Mouse (Mus musculus) stomach, embryonic 16.5 days (tissue): ENCODE measurements around the gene Serpinb1c. TPM values are rescaled to one million over a fixed set of nuclear protein-coding genes. Genes with fewer than 3 reads are reported as not detected.
"Not testable (repeated sequence)": the region's sequence is repeated elsewhere in the genome, so short reads cannot be mapped to it uniquely, and the experiment has no call there.

Experiments
- ATAC-seq: fragments of 200-750 bp; cut with Nextera tagmentation; 2 replicates; pipeline ENCODE4 v1.8.0; 2017; ENCODE audit warnings: moderate number of reproducible peaks, moderate TSS enrichment; ENCODE audit not compliant: insufficient read depth, low FRiP score
- H3K27ac ChIP-seq: fragments of 300-500 bp; sonication (generic); 2 replicates; pipeline ENCODE4 v1.5.1; 2014; ENCODE audit warnings: low read length
- H3K27me3 ChIP-seq: fragments of 300-500 bp; sonication (generic); 2 replicates; pipeline ENCODE4 v1.6.1; 2014; ENCODE audit warnings: low read length, control low read depth, mixed read lengths; ENCODE audit not compliant: control insufficient read depth, insufficient read depth
- H3K36me3 ChIP-seq: fragments of 300-500 bp; sonication (generic); 2 replicates; pipeline ENCODE4 v1.6.1; 2014; ENCODE audit warnings: low read length; ENCODE audit not compliant: control insufficient read depth, insufficient read depth
- H3K4me1 ChIP-seq: fragments of 300-500 bp; sonication (generic); 2 replicates; pipeline ENCODE4 v1.6.1; 2014; ENCODE audit warnings: low read length, control low read depth, mixed read lengths; ENCODE audit not compliant: control insufficient read depth, insufficient read depth
- H3K4me2 ChIP-seq: fragments of 300-500 bp; sonication (generic); 2 replicates; pipeline ENCODE4 v1.6.1; 2014; ENCODE audit warnings: low read depth, low read length, mixed read lengths
- H3K4me3 ChIP-seq: fragments of 300-500 bp; sonication (generic); replicated peaks from 2 replicates; pipeline ENCODE4 v1.5.1; 2014; ENCODE audit warnings: mild to moderate bottlenecking, low read length
- H3K9ac ChIP-seq: fragments of 300-500 bp; sonication (generic); 2 replicates; pipeline ENCODE4 v1.6.1; 2014; ENCODE audit warnings: low read length
- H3K9me3 ChIP-seq: fragments of 300-500 bp; sonication (generic); replicated peaks from 2 replicates; pipeline ENCODE4 v1.6.1; 2016; ENCODE audit warnings: low read length, control low read depth; ENCODE audit not compliant: control insufficient read depth
- WGBS: fragments of 180-500 bp; shearing (Covaris S2); extraction: QIAGEN DNeasy Blood & Tissue Kit; methylation state at CpG from one replicate; pipeline ENCODE4 v1.1.7; 2014; 5-methylcytosine and 5-hydroxymethylcytosine counted together
- polyA plus RNA-seq: library from polyadenylated mRNA; unstranded; fragments of >200 nt; fragmentation: Nextera tagmentation; extraction: Ambion mirVana; gene quantifications from 2 replicates; pipeline ENCODE4 v1.2.1, GENCODE M21; 2015

Gene Serpinb1c
- polyA plus RNA-seq, 1 experiment from 2014 or later = not detected

- Histone ChIP-seq H3K27me3 (no peaks in the 10 kb centered on the region), H3K27ac (peak overlapping the region; percentile 39; the same call in 1 of the 2 replicates), H3K4me2 (no peak overlapping the region), H3K4me3 (no peak overlapping the region), H3K9me3 (no peaks in the 10 kb centered on the region), H3K4me1 (0 out of 2 replicates have a peak, but pooled peaks cover 5% of the 10 kb centered on the region), H3K36me3 (no peaks in the 10 kb centered on the region), H3K9ac (no peak overlapping the region)
- no peak; the same call in 1 of the 2 replicates for ATAC-seq
Measured at GRCm38 (mm10) chr13:32912770-32913380, 14.9 kb upstream of the Serpinb1c start.

DNA sequence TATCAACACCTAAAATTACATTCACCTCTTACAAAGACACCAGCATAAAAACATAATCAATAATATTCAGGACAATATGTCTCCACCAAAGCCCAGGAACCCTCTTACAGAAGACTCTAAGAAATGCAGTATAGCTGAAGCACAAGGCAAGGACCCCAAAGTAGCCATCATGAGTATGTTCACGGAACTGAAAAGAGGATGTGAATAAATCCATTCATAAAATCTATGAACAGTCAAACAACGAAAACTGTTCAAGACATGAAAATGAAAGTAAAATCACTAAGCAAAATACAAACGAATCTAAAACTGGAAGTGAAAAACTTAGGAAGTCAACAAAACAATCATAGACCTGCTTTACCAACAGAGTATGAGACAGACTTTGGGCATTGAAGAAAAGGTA, 10.2 kb upstream of the Serpinb1c start:
- no peak for ATAC-seq
- no peaks in the 10 kb centered on the region for H3K9me3 ChIP-seq
- no peak overlapping the region for H3K27ac ChIP-seq
- H3K36me3 ChIP-seq = no peaks in the 10 kb centered on the region
- H3K4me1 ChIP-seq = 0 out of 2 replicates have a peak, but pooled peaks cover 7% of the 10 kb centered on the region
- H3K27me3 ChIP-seq = no peaks in the 10 kb centered on the region
- H3K9ac ChIP-seq = no peak overlapping the region
- no peak overlapping the region for H3K4me2 ChIP-seq
- WGBS = 72% methylated on average over 3 of the region's 3 CpGs
- no peak overlapping the region for H3K4me3 ChIP-seq

- H3K27ac ChIP-seq = no peak overlapping the region
- WGBS = 30% methylated on average over 8 of the region's 8 CpGs
- H3K4me3 ChIP-seq = no peak overlapping the region
Measured at GRCm38 (mm10) chr13:32903211-32903873, 5.3 kb upstream of the Serpinb1c start.

GRCm38 (mm10) chr13:32902481-32903015, 4.5 kb upstream of the Serpinb1c start:
- no peaks in the 10 kb centered on the region for H3K36me3 ChIP-seq
- H3K9me3 ChIP-seq = no peaks in the 10 kb centered on the region
- no peak for ATAC-seq
- 0 out of 2 replicates have a peak, but pooled peaks cover 3% of the 10 kb centered on the region for H3K4me1 ChIP-seq
- H3K4me2 ChIP-seq = no peak overlapping the region
- WGBS = 10% methylated on average over 4 of the region's 4 CpGs
- no peaks in the 10 kb centered on the region for H3K27me3 ChIP-seq
- no peak overlapping the region for H3K27ac ChIP-seq
- no peak overlapping the region for H3K9ac ChIP-seq
- no peak overlapping the region for H3K4me3 ChIP-seq

More at GRCm38 (mm10) chr13:32903211-32903873, 5.3 kb upstream of the Serpinb1c start:
- no peaks in the 10 kb centered on the region for H3K9me3 ChIP-seq
- no peak overlapping the region for H3K9ac ChIP-seq
- ATAC-seq = peak; percentile 92
- H3K36me3 ChIP-seq = no peaks in the 10 kb centered on the region
- H3K4me1 ChIP-seq = 0 out of 2 replicates have a peak, but pooled peaks cover 3% of the 10 kb centered on the region
- H3K27me3 ChIP-seq = no peaks in the 10 kb centered on the region
- H3K4me2 ChIP-seq = no peak overlapping the region

DNA sequence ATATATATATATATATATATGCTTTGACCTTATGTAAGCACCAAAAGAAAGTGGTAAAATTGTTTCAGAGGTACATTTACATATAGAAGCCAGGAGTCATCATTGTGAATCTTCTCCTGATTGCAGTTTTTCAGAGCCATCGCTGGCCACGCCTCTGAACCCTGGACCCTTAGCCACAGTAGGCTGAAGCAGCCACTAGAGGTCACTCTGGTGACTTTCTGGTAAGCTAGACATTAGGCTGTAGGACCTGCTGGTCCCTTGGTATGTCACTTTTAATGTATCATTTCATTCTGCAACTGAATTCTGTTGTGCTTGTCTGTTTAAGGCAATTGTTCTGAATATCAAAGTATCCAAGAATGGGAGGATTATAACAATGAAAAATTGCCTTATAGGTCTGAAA, 2.6 kb upstream of the Serpinb1c start:
- H3K27ac ChIP-seq = no peak overlapping the region
- 10% methylated on average over 2 of the region's 2 CpGs for WGBS
- H3K36me3 ChIP-seq = no peaks in the 10 kb centered on the region
- H3K4me3 ChIP-seq = no peak overlapping the region
- H3K9ac ChIP-seq = no peak overlapping the region
- H3K27me3 ChIP-seq = no peaks in the 10 kb centered on the region
- H3K4me2 ChIP-seq = no peak overlapping the region
- no peaks in the 10 kb centered on the region for H3K9me3 ChIP-seq
- ATAC-seq = no peak
- H3K4me1 ChIP-seq = 0 out of 2 replicates have a peak, but pooled peaks cover 3% of the 10 kb centered on the region

DNA sequence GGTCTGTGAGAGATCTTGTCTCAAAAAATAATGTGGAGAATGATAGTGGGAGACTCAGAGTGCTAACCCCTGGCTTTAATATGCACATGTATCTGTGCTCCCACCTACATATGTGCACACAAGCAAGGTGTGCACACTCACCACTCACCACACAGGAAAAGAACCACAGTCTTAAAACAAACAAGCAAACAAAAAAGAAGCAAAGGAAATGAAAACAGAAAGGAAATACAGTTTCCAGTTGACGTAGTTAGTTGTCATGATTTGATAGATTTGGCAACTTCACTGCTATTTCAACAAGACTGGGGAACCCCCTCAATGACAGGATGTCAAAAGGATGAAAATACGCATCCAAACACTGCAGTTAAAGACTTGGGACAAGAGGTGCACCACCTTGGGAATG, 1.1 kb upstream of the Serpinb1c start:
- H3K9me3 ChIP-seq, H3K4me1 ChIP-seq, H3K36me3 ChIP-seq, H3K27ac ChIP-seq, H3K4me2 ChIP-seq, H3K9ac ChIP-seq, H3K4me3 ChIP-seq, H3K27me3 ChIP-seq, ATAC-seq: not testable (repeated sequence)
- WGBS = 71% methylated on average over 1 of the region's 2 CpGs

- Histone ChIP-seq H3K27ac (no peak overlapping the region), H3K9me3 (no peaks in the 10 kb centered on the region), H3K27me3 (no peaks in the 10 kb centered on the region), H3K36me3 (no peaks in the 10 kb centered on the region), H3K4me1 (no peaks in the 10 kb centered on the region), H3K9ac (no peak overlapping the region), H3K4me2 (no peak overlapping the region), H3K4me3 (no peak overlapping the region)
- 83% methylated on average over 4 of the region's 4 CpGs for WGBS
- no peak for ATAC-seq
Measured at GRCm38 (mm10) chr13:32896931-32897330, 1.1 kb downstream of the Serpinb1c start.

- Histone ChIP-seq H3K36me3 (no peaks in the 10 kb centered on the region), H3K9ac (no peak overlapping the region), H3K4me2 (no peak overlapping the region), H3K4me1 (no peaks in the 10 kb centered on the region), H3K27ac (no peak overlapping the region), H3K27me3 (no peaks in the 10 kb centered on the region), H3K4me3 (no peak overlapping the region), H3K9me3 (no peaks in the 10 kb centered on the region)
- no peak for ATAC-seq
Measured at GRCm38 (mm10) chr13:32884755-32885154, 13.3 kb downstream of the Serpinb1c start.

DNA sequence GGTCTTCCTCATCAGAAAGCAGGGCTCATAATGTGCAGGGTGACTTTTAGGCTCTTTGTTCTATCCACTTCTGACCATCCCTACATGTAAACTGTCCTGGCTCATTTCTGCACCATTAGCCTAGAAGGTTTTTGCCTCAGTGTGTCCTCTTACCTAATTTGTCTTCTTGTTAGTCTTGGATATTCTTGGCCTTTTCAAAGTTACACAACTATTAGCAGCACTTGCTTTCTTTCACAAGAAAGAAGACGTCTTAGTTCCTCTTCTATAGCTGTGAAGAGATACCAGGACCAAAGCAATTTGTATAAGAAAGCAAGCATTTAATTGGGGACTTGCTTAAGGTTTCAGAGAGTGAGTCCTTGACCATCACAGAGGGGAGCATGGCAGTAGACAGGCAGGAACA, 24.1 kb downstream of the Serpinb1c start:
- Histone ChIP-seq H3K9me3 (no peaks in the 10 kb centered on the region), H3K27me3 (no peaks in the 10 kb centered on the region), H3K36me3 (no peaks in the 10 kb centered on the region), H3K9ac (no peak overlapping the region), H3K27ac (no peak overlapping the region), H3K4me2 (no peak overlapping the region), H3K4me1 (no peaks in the 10 kb centered on the region), H3K4me3 (no peak overlapping the region)
- WGBS = 71% methylated on average over 1 of the region's 1 CpGs
- no peak for ATAC-seq
